Mouse (Mus musculus): ENCODE results near the gene Crat.

The Crat gene

DNA sequence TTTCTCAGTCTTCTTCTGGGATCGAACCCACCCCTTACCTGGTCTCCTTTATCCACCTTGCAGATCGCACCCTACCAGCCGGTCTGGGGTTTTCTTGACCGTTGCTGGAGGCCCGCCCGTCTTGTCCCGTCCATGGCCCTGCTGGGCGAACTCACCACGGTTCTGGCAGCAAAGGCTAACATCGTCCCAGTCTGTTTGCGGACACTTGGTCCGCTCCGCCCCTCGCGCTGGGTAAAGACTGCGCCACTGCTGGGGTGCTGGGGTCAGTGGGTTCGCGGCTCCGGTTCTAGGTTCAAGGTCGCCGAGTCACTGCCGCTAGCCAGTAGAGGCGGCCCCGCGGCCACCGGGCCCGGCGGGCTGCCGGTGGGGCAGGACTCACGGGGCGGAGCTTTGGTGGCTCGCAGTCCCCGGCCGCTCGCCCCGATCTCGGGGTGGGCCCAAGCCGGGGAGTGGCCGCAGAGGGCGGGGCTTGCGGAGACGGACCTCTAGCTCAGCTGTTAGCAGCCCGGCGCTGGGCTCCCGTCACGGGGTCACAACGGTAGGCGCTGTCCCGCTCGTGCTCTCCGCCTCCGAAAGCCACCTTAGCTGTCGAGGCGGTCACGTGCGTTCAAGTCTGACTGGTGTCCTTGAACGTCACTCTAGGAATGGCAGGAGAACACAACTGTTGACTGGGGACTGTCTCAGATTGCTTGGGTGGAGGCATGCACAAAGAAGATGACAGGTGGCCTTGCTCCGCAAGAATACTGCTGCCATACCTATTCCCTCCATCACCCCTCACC is at the start of gene Crat:
TSS of gene Crat (minus strand) at position 657 of the 779 bp plus-strand sequence.
- in situ Hi-C loops (cut with MboI, MseI): no loop called here

DNA sequence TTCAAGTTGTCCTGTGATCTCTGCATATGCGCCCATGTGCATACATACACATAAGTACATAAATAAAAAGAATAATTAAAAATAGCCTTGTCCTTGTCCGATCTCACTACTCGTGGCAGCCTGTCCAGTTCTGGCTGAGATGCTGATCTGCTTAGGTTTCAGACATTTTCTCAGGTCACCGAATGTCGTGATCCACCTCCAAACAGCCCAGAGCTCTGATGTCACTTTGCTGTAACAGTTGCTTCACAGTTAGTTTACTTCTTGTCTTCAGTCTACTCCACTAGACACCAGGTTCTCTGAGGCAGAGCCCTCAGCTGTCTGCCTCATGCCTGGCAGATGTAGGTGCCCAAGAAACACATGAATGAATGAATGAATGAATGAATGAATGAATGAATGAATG is 48.8 kb upstream of the Crat start:
- in situ Hi-C loops (cut with MboI, MseI): no loop called here

DNA sequence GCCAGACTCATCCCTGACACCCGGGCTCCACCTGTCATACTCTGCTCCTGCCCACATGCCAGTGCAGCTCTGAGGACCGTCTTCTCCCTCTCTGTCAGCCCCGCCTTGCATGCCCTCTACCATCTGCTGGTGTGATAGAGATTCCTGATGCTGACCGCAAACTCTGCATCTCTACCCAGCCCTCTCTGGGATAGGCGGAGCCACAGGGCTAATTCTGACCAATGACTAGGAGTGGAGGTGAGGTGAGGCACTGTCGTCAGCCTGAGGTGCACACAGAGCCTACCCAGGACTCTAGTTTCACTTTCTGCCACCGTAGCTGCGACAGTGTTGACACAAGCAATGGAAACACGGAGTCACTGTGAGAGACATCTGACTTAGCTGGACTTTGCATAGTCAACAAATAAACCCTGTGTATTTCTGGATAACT is 48.3 kb upstream of the Crat start:
- in situ Hi-C loops (cut with MboI, MseI): no loop called here

DNA sequence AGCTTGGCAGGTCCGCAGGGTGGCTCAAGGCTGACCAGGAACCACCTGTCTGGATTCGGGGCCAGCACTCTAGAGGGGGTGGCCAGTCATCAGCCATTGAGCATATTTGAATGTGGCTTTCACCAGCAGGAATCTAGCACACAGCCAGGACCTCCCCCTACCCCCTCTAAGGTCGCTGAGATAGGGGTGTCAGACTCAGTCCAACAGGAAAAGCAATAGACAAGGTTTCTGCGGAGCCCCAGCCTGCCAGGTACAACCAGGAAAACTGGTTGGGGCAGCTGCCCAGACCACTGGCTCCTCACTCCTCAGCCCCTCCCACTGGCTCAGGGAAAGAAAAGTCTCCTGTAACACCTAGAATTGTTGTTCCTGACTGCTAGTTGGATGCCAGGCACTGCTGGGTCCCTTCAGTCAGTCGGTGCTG is 47.7 kb upstream of the Crat start:
- in situ Hi-C loops (cut with MboI, MseI): no loop called here

DNA sequence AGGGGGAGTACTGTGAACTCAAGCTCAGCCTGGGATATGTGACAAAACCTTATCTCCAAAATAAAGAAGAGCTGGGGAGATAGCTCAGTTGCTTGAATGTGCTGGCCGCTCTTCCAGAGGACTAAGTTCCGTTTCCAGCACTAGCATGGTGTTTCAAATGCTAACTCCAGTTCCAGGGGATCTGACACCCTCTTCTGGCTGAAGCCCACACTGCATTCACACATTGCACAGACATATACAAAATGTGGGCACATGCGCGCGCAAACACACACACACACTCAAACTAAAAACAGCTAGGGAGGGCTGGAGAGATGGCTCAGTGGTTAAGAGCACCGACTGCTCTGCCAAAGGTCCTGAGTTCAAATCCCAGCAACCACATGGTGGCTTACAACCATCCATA is 43.6 kb upstream of the Crat start:
- in situ Hi-C loops (cut with MboI, MseI): no loop called here

DNA sequence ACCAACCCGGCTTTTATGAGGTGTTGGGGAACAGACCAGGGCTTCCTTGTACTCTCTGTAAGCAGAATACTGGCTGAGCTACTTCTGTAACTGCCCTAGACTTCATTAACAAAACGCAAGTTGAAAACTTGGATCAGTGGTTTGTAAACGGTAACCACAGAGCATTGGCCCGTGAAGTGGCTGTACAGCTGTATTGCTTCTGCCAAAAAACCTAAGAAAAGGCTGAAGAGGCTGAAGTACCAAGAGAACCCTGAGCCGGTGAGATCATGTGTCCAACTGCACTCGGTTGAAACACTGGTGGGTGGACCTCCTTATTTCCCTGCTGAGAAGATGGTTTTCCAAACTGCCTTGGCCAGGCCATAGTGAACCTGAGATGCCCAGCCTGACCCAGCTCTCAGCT is 42.7 kb upstream of the Crat start:
- in situ Hi-C loops (cut with MboI, MseI): no loop called here

DNA sequence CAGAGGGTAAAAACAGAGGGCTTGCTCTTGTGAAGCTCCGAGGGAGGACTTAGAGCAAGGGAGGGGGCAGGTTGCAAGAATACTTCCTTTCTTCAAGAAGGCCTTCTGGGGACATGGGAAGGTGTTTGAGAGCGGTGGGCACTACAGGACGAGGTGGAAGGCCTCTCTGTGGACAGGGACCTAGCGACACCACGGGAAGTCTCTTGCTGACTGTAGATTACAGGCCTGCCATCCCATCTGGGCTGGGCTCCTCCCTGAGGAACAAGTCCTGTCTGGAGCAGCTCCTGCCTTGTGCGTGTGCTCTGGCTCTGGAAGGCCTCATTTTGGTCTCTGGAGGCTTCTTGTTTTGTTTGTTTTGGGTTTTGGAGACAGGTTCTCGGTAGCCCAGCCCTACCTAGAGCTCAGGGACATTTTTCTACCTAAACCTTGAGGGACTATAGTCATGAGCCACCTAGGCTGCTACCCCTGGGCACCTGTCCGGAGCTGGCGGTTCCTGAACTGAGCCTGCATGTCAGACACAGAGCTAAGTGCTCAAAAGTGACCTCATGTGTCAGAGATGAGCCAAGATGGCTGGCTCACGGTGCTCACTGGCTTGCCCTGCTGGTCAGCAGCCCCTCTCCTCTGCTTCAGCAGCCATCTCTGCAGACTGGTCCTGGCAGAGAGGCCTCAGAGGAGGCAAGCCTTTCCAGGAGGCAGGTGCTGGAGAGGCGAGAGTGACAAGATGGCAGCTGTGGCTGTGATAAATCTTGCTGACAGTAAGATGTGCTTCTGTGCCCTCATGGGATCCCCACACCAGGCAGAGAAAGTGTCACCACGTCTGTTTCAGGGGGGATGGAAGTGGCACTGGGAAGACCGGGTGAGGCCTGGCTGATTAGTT is 40.7 kb upstream of the Crat start:
- in situ Hi-C loops (cut with MboI, MseI): no loop called here

- in situ Hi-C loops (cut with MboI, MseI): no loop called here
Measured at GRCm38 (mm10) chr2:30454587-30454986, 39.0 kb upstream of the Crat start.

DNA sequence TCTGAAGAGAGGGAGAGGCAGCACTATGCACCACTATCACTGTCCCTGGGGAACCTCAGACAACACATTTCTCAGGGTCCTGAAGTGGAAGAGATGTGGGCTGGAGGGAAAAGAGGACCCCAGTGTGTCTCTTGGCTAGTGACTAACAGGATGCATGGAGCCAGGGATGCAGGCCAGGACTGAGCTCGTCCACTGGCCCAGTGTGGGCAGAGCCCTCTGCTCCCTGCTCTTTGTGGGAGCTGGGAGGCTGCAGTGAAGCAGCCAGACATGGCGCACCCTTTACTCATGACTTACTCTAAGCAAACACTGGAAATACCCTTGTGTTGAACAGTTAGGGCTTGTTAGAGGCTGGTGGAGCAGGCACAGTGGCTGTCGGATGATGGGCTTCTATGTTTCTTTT is 38.0 kb upstream of the Crat start:
- in situ Hi-C loops (cut with MboI, MseI): no loop called here

GRCm38 (mm10) chr2:30451525-30451924 is 35.9 kb upstream of the Crat start:
- in situ Hi-C loops (cut with MboI, MseI): no loop called here

GRCm38 (mm10) chr2:30450530-30450929 is 34.9 kb upstream of the Crat start:
- in situ Hi-C loops (cut with MboI, MseI): no loop called here

- in situ Hi-C loops (cut with MboI, MseI): no loop called here
Measured at GRCm38 (mm10) chr2:30448371-30448770, 32.8 kb upstream of the Crat start.

- in situ Hi-C loops (cut with MboI, MseI): no loop called here
Measured at GRCm38 (mm10) chr2:30446891-30447826, 31.5 kb upstream of the Crat start.

GRCm38 (mm10) chr2:30445312-30445711 is 29.7 kb upstream of the Crat start:
- in situ Hi-C loops (cut with MboI, MseI): no loop called here

DNA sequence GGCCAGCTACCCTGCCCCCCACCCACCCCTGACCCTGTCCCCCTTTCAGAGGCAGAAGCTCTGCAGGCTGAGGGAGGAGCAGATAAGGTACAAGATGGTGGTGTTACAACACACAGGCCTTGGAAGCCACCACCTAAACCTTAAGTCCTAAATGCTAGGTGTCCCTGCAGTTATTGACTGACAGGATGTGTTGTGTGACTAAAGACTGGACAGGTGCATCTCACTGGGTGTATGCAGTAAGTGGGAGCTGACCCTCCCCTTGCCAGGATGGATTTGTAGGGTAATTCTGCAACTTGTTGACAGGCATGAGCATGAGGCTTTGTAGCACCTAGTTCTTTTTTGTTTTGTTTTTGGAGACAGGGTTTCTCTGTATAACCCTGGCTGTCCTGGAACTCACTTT is 28.8 kb upstream of the Crat start:
- in situ Hi-C loops (cut with MboI, MseI): loop anchor here (5.0 kb wide), 1 partner anchor 348 kb away; no protein-coding TSS in a partner anchor

- in situ Hi-C loops (cut with MboI, MseI): loop anchor here (5.0 kb wide), 1 partner anchor 348 kb away; no protein-coding TSS in a partner anchor
Measured at GRCm38 (mm10) chr2:30444006-30444405, 28.4 kb upstream of the Crat start.

- in situ Hi-C loops (cut with MboI, MseI): loop anchor here (5.0 kb wide), 1 partner anchor 349 kb away; no protein-coding TSS in a partner anchor
Measured at GRCm38 (mm10) chr2:30443281-30443680, 27.7 kb upstream of the Crat start.

- in situ Hi-C loops (cut with MboI, MseI): loop anchor here (5.0 kb wide), 1 partner anchor 350 kb away; no protein-coding TSS in a partner anchor
Measured at GRCm38 (mm10) chr2:30442498-30442890, 26.9 kb upstream of the Crat start.

DNA sequence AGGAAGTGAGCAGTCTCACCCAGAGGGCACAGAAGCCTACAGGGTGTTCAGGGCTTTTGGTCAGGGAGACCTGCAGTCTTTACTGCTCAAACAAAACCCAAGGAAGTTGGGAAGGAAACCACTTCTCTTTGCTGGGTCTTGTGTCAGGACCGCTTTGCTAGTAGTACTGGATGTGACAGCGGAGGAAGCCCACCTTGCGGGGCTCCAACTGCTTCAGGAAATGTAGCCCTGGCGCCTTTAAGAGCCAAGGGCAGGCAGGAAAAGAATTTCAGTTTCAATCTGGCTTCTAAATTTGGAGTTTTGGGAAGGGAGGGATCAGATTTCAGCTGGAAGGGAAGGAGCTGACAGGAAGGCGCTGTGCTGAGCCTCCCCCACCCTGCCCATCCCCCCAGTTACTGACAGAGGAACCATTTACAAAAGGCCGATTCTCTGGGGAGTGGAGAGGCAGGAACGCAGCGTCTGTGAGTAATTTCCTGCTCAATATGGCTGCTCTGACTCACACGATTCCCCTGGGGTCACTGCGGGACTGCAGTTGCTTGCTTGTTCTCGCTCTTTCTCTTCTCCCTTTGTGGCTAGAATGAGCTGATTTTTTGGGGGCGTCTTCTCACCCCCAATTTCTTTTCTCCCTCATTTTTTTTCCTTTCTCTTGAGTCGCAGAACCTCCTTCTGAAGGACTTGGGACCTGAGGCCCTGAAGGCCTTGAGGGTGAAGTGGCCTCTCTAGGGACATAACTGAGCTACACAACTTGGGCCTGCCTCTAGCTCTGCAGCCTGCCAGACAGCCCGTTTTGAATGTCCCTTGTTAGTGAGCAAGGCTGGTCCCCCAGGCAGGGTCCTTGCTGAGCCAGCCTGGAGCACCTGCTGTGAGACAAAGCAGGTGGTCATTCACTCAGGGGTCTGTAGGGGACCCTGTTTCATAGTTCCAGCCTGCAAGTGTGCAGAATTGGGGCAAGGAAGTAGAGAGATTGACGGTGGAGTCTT is 26.2 kb upstream of the Crat start:
- in situ Hi-C loops (cut with MboI, MseI): loop anchor here (5.0 kb wide), 1 partner anchor 350 kb away; no protein-coding TSS in a partner anchor

Measured in regulatory T cell (primary cell).